Mouse (Mus musculus): ENCODE measurements around the gene Olfr152. TPM values are rescaled to one million over a fixed set of nuclear protein-coding genes. Genes with fewer than 3 reads are reported as not detected.

Olfr152 gene
- under 1 TPM in 1 of 2 experiments, not detected in 1; 0.13 TPM for polyA plus RNA-seq (2017; shearing (Covaris generic))

DNA sequence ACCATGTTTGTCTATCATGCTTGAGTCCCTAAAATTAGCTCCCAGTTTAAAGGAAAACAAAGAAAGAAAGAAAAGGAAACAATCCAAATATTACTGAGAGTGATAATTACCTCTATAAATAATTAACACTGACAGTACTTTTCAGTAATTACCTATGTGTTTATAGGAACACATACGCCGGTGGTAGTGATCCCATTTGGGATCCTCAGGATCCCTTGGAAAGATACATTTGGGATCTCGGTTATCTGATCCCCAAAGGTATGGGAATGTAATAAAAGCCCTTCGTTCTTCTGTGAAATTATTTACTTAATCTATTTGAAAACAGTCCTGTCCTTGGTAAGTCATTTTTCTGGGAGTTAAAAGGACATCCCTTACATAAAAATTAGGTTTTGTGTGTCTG lies at the start of gene Olfr152:
Olfr152 (plus strand) TSS at position 301 of the 400 bp plus-strand sequence.

DNA sequence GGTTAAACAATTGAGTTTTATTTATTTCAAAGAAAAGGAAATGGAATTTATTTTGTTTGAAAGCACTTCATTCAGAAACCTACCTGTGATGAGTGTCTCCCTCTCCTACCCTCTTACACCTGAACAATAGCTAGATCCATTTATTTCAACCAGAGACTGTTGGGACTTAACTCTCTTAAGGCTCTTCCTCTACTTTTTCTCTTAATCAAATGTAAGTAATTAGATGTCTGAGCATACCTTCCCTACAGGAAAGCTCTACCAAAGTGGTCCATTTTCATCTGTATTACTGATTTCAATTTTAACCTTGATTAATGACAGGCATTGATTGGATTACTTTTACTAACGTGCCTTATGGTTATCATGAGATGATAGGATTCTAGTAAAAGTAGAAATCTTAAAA lies 39.4 kb upstream of the Olfr152 start, which contains the start of gene Olfr1138:
Olfr1138 (minus strand) TSS at position 101 of the 400 bp plus-strand sequence.

DNA sequence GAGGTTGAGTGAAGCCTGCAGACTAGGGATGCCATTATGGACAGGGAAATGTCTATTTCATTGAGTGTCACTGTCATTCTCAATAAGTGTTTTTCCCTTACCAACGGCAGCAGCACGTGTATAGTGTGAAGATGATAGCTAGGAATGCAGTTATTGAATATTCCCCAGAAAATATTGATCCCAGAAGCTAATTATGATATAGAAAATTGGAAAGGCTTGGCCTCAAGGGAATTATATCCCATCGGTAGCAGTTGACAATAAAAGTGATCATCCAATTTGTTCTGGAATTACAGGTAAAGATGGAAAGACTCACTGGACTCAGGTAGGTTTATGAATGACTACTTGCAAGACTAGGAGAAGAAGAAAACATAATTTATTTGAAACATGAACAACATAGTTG lies 35.8 kb upstream of the Olfr152 start, which contains the start of gene Olfr1140:
Olfr1140 (plus strand) TSS at position 301 of the 400 bp plus-strand sequence.

DNA sequence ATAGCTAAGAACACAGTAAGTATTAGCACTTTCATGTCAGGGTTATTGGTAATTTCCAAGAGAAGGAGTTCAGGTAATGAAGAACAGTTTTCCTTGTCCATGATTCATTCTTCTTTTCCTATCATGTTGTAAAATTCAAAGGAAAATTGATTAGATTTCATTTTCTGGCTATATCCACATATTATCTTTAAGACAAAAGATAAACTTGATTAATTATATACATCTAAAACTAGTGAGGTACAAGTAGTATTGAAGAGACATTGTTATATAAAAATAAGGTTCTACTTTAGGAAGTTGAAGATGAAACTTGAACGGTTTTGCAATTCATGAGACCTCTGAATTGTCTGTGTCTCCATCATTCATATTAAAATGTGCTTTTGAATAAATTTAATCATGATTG lies 25.4 kb upstream of the Olfr152 start, which contains the start of gene Olfr1141:
Olfr1141 (minus strand) TSS at position 101 of the 400 bp plus-strand sequence.

DNA sequence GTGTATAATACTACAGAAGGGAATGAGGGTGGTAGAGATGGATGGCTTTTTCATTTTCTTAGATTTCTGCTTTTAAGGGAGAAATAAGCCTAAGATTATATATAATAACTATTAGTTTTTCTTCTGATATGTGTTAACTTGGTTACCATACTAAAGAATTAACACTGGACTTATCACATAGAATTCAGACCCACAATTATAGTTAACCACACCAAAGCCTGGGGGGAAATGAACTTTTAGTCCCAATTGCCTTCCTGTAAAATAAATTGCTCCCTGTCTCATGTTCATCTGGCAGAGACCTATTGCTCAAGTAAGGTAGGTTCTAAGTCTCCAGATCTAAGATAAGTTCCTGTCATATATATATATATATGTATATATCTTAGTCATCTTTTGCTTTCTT lies 21.0 kb downstream of the Olfr152 start, which contains the start of gene Olfr1143:
Olfr1143 (plus strand) TSS at position 301 of the 400 bp plus-strand sequence.

DNA sequence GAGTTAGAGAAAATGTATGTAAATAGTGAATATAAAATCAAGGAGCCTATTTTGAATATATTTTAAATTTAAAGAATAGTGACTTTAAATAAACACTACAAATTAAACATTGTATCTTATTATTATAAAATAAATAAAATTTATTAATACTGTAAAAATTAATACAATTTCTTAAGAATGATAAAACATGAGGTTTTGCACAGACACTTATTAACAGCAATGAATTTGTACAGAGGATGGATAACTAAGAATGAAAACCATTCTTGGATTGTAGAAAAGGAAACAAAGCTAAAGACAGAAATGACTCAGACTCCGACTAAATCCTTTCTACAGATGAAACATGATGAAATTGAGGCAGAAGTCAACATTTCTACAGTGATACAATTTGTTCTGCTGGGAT lies 30.2 kb downstream of the Olfr152 start, which contains the start of gene Olfr1145:
Olfr1145 (plus strand) TSS at position 301 of the 400 bp plus-strand sequence.

DNA sequence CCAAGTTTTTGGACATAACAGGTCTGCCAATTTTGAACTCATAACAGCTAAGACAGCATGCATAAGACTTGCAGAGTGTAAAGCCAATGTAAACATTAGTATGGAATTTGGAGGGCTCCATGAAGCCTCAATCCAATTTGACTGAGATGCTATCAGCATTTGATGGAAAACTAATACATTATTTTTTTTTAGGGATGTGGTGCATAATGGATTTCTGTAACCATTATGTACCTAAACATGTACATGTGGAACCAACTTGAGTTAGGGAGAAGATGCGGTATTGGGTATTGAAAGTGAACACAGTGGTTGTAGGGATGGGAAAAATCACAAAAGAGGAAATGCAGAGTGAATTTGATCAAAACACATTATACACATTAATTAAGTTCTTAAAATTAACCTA lies 51.0 kb downstream of the Olfr152 start, which contains the start of gene Olfr1148:
Olfr1148 (plus strand) TSS at position 301 of the 400 bp plus-strand sequence.

Other genes starting within 250 kb of the Olfr152 start
- gene Olfr153, start 247.7 kb upstream of the Olfr152 start, polyA plus RNA-seq (2017; shearing (Covaris generic)), result not detected
- 1 to 10 TPM in 1 of 2 experiments, not detected in 1; 1.3 TPM for gene Olfr1128, start 233.9 kb upstream of the Olfr152 start, polyA plus RNA-seq (2017; shearing (Covaris generic))
- gene Olfr1129, start 205.6 kb upstream of the Olfr152 start, polyA plus RNA-seq (2017; shearing (Covaris generic)), result not detected
- not detected for gene Olfr1130, start 173.3 kb upstream of the Olfr152 start, polyA plus RNA-seq (2017; shearing (Covaris generic))
- not detected for gene Olfr1131, start 152.4 kb upstream of the Olfr152 start, polyA plus RNA-seq (2017; shearing (Covaris generic))
- gene Olfr1132, start 141.9 kb upstream of the Olfr152 start, polyA plus RNA-seq (2017; shearing (Covaris generic)), result not detected
- not detected for gene Olfr1133, start 132.1 kb upstream of the Olfr152 start, polyA plus RNA-seq (2017; shearing (Covaris generic))
- under 1 TPM; 0.19 to 0.22 TPM for gene Olfr1134, start 121.0 kb upstream of the Olfr152 start, polyA plus RNA-seq (2017; shearing (Covaris generic))
- gene Olfr1135, start 105.8 kb upstream of the Olfr152 start, polyA plus RNA-seq (2017; shearing (Covaris generic)), result not detected
- not detected for gene Olfr1136, start 85.5 kb upstream of the Olfr152 start, polyA plus RNA-seq (2017; shearing (Covaris generic))
- not detected for gene Olfr1137, start 66.3 kb upstream of the Olfr152 start, polyA plus RNA-seq (2017; shearing (Covaris generic))
- gene Olfr1138, start 39.5 kb upstream of the Olfr152 start, polyA plus RNA-seq (2017; shearing (Covaris generic)), result under 1 TPM in 1 of 2 experiments, not detected in 1; 0.40 TPM
- not detected for gene Olfr1140, start 35.7 kb upstream of the Olfr152 start, polyA plus RNA-seq (2017; shearing (Covaris generic))
- gene Olfr1141, start 25.5 kb upstream of the Olfr152 start, polyA plus RNA-seq (2017; shearing (Covaris generic)), result not detected
- gene Olfr1143, start 21.1 kb downstream of the Olfr152 start, polyA plus RNA-seq (2017; shearing (Covaris generic)), result under 1 TPM in 1 of 2 experiments, not detected in 1; 0.71 TPM
- gene Olfr1145, start 30.3 kb downstream of the Olfr152 start, polyA plus RNA-seq (2017; shearing (Covaris generic)), result not detected
- under 1 TPM in 1 of 2 experiments, not detected in 1; 0.81 TPM for gene Olfr1148, start 51.0 kb downstream of the Olfr152 start, polyA plus RNA-seq (2017; shearing (Covaris generic))
- gene Olfr1150-ps1, start 64.5 kb downstream of the Olfr152 start, polyA plus RNA-seq (2017; shearing (Covaris generic)), result not detected
- under 1 TPM; 0.20 to 0.82 TPM for gene Olfr1151, start 76.4 kb downstream of the Olfr152 start, polyA plus RNA-seq (2017; shearing (Covaris generic))
- under 1 TPM; 0.08 to 0.44 TPM for gene Olfr1152, start 87.0 kb downstream of the Olfr152 start, polyA plus RNA-seq (2017; shearing (Covaris generic))
- not detected for gene Olfr1153, start 115.5 kb downstream of the Olfr152 start, polyA plus RNA-seq (2017; shearing (Covaris generic))
- gene Olfr1154, start 125.7 kb downstream of the Olfr152 start, polyA plus RNA-seq (2017; shearing (Covaris generic)), result not detected
- not detected for gene Olfr1155, start 165.7 kb downstream of the Olfr152 start, polyA plus RNA-seq (2017; shearing (Covaris generic))
- under 1 TPM; 0.11 to 0.26 TPM for gene Olfr1156, start 173.6 kb downstream of the Olfr152 start, polyA plus RNA-seq (2017; shearing (Covaris generic))
- under 1 TPM in 1 of 2 experiments, not detected in 1; 0.18 TPM for gene Olfr1157, start 188.8 kb downstream of the Olfr152 start, polyA plus RNA-seq (2017; shearing (Covaris generic))
- under 1 TPM in 1 of 2 experiments, not detected in 1; 0.60 TPM for gene Olfr74, start 195.2 kb downstream of the Olfr152 start, polyA plus RNA-seq (2017; shearing (Covaris generic))
- gene Olfr1158, start 210.6 kb downstream of the Olfr152 start, polyA plus RNA-seq (2017; shearing (Covaris generic)), result not detected
- gene Olfr1160, start 228.8 kb downstream of the Olfr152 start, polyA plus RNA-seq (2017; shearing (Covaris generic)), result under 1 TPM in 1 of 2 experiments, not detected in 1; 0.04 TPM
- not detected for gene Olfr1161, start 243.3 kb downstream of the Olfr152 start, polyA plus RNA-seq (2017; shearing (Covaris generic))

Measured in inflammation-experienced regulatory T-cells (primary cell).